Mouse (Mus musculus): ENCODE results near the gene Paqr9. TPM values are rescaled to one million over a fixed set of nuclear protein-coding genes. Genes with fewer than 3 reads are reported as not detected.

Paqr9 gene
- polyA plus RNA-seq (2012; rRNA removed): 0.33 and 0.38 TPM in 2 replicates
- 0.08 and 0.12 TPM in 2 replicates for polyA plus RNA-seq (2014; fragmentation: Nextera tagmentation; extraction: Ambion mirVana)

DNA sequence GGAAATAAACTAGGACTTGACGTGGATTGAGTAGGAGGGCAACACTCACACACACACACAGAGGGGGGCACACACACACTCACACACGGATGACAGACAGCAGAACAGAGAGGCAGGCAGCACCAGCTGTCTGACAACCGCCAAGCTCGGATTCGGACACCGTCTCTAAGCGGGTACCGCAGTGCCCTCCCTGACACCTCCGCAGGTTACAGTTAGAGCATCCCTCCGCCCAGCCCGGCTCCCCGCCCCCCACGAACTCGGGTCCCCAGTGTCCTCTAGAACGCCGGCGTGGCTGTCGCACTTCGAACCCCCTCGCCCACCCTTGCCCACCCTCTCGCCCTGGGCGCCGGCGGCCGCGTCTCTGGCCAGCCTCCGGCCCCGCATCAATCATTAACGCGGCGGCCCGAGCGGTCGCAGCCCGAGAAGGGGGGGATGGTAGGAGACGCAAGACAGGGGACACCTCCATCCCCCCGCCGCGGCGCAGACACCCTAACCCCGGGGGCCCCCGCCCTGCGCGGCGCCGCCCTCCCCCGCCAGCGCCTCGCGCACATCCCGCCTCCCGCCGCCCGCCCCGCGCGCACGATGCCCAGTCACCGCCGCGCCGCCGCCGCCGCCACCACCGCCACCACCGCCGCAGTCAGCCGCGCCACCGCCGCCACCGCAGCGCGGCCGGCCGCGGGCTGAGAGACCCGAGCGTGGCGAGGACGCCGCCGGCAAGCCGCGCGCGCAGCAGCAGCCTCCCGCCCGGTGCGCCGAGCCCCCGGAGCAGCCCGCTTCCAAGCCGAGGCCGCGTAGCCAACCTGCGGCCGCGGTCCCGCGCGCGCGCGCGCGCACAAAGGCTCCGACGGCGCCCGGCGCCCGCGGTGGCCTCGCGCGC, at the start of gene Paqr9:
Gene Paqr9 (plus strand): TSS at position 599 of the 877 bp plus-strand sequence.
- H3K4me2 ChIP-seq (replicated peaks; ENCODE audit: low read depth, low read length, severe bottlenecking): peak within 1 kb of the TSS; percentile 95
- no peak for DNase-seq (ENCODE audit: low spot score)
- no peaks in the 10 kb centered on the region for H3K36me3 ChIP-seq (ENCODE audit: control insufficient read depth, insufficient read depth, low read length)
- peak within 1 kb of the TSS; percentile 58 for H3K9ac ChIP-seq (ENCODE audit: low read depth, low read length, severe bottlenecking)
- H3K27ac ChIP-seq (replicated peaks; ENCODE audit: low read depth, low read length): no peak within 1 kb of the TSS
- no peak for TF ChIP-seq POLR2A (IDR thresholded peaks at IDR 0.05; ENCODE audit: borderline replicate concordance, extremely low read depth, insufficient read depth, insufficient read length)
- H3K4me3 ChIP-seq (replicated peaks; ENCODE audit: low read length): peak within 1 kb of the TSS; percentile 54
- H3K4me1 ChIP-seq (ENCODE audit: control insufficient read depth, insufficient read depth, low read length): peaks cover 6% of the 10 kb centered on the region; the same call in 1 of the 2 replicates
- WGBS: under 1% methylated on average over 23 of the region's 118 CpGs
- peaks cover 46% of the 10 kb centered on the region for H3K27me3 ChIP-seq (ENCODE audit: control insufficient read depth, insufficient read depth, low read length)
- ATAC-seq (ENCODE audit: low FRiP score, low read depth): peak; percentile 28; the same call in 1 of the 2 replicates
- H3K9me3 ChIP-seq (ENCODE audit: control insufficient read depth, low read length): no peaks in the 10 kb centered on the region

DNA sequence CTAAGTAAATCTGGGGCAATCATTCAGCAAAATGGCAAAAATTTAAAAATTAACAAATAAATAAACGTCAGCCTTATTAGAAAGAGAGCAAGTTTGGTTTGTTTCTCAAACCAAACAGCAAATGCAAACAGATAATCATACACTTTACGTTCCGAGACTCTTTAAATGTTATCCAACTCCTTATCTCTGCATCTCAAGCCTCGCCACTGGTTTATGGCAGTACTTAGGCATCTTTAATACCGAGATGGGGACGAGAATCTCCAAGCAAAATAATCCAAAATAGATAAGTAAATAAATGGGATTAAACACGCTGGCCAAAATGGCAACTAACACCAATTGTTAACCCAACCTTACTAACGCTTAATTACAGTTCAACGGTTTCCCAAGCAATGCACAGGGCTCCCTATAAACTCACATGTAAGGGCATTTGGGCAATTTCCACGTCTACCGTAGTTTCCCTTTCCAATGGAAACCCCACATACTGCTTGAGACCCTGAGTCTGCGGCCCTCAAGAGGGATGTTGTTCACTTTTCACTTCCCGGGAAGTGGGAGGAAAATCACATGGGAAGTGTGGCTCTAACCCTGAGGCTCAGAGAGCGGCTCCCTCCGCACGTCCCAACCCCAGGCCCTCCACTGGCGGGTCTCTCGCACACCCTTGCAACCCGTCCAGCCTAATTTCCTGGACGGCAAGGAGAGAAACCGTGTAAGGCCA, 48.6 kb upstream of the Paqr9 start:
- Histone ChIP-seq H3K27ac (replicated peaks; ENCODE audit: low read depth, low read length) (peak overlapping the region; percentile 81; the same call in 1 of the 2 replicates), H3K27me3 (ENCODE audit: control insufficient read depth, insufficient read depth, low read length) (no peaks in the 10 kb centered on the region), H3K4me1 (ENCODE audit: control insufficient read depth, insufficient read depth, low read length) (peaks cover 13% of the 10 kb centered on the region), H3K4me3 (replicated peaks; ENCODE audit: low read length) (peak overlapping the region; percentile 98), H3K9ac (ENCODE audit: low read depth, low read length, severe bottlenecking) (peak overlapping the region; percentile 94), H3K4me2 (replicated peaks; ENCODE audit: low read depth, low read length, severe bottlenecking) (peak overlapping the region; percentile 73), H3K9me3 (ENCODE audit: control insufficient read depth, low read length) (no peaks in the 10 kb centered on the region), H3K36me3 (ENCODE audit: control insufficient read depth, insufficient read depth, low read length) (no peaks in the 10 kb centered on the region)
- no peak; the same call in 1 of the 2 replicates for ATAC-seq (ENCODE audit: low FRiP score, low read depth)
- DNase-seq (ENCODE audit: low spot score): no peak
- TF ChIP-seq POLR2A (IDR thresholded peaks at IDR 0.05; ENCODE audit: borderline replicate concordance, extremely low read depth, insufficient read depth, insufficient read length): no peak
- WGBS: 5% methylated on average over 21 of the region's 21 CpGs

DNA sequence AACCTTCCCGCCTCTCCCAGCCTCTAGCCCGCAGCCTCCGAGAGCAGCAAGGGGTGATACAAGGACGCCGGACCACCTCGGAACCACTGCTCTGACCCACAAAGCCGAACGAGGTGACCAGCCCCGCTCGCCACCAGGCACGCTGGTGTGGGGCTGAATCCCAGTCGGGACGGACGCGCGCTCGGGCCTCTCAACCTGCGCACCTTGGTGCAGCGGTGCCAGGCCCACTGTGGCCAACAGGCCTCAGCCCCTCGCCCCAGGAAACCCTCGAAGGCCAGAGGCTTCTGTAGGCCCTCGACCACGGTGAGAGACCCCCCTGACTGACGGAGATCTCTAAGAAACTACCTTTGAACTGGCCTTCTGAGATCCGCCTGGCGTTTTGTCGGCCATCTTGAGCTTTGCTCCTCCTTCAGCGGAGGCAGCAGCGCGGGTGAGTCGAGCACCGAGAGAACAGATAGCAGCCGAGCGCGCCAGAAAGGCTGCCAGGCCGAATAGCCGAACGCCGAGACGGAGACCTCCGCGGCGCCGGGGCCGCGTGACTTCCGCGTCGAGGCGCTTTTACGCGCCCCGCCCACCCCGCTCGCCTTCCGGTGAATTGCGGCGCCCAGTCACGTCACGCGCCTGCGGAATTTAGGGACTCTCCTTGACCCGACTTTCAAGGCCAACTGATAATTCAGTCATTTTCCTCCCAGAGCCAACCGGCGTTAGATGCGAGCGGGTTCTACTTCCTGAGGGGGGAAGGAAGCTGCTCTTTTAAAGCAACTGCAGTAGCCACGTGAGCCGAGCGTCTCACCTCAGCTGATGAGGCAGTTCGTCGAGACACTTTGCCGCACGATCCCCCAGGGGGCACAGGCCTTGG, 47.8 kb upstream of the Paqr9 start, which contains the start of gene U2surp:
Gene U2surp (minus strand): TSS at position 525 of the 859 bp plus-strand sequence.
- WGBS: under 1% methylated on average over 64 of the region's 74 CpGs

DNA sequence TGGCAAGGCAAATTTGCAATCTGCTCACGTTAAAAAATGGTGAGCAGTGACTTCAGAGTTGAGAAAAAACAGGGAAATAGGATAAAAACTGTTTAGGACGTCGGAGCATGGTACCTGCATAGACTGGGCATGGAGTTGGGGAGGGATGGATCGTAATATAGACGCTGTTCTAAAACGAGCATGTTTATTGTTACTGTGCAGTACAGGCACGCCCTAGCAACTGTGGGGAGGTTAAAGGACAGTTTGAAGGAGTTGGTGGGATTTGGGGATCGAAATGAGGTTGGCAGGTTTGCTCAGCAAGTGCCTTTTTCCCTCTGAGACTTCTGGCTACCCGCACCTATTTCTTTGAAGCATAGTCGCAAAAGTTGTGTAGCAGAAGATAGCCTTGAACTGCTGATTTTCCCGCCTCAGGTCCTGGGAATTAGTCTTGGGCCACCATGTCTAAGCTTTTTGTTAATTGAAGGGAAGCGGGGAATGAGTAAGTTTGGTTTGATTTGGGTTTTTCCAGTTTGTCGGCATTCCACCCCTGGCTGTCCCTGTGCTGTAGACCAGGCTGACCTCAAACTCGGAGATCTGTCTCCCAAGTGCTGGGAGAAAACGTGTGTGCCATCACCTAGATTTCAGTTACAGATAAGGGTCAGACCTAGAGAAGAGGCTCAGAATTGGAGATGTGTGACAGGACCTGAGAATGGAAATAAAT, 47.0 kb upstream of the Paqr9 start:
- Histone ChIP-seq H3K36me3 (ENCODE audit: control insufficient read depth, insufficient read depth, low read length) (no peaks in the 10 kb centered on the region), H3K4me1 (ENCODE audit: control insufficient read depth, insufficient read depth, low read length) (peaks cover 13% of the 10 kb centered on the region), H3K27ac (replicated peaks; ENCODE audit: low read depth, low read length) (peak overlapping the region; percentile 81), H3K27me3 (ENCODE audit: control insufficient read depth, insufficient read depth, low read length) (no peaks in the 10 kb centered on the region), H3K4me2 (replicated peaks; ENCODE audit: low read depth, low read length, severe bottlenecking) (peak overlapping the region; percentile 85), H3K9me3 (ENCODE audit: control insufficient read depth, low read length) (no peaks in the 10 kb centered on the region), H3K4me3 (replicated peaks; ENCODE audit: low read length) (peak overlapping the region; percentile 98), H3K9ac (ENCODE audit: low read depth, low read length, severe bottlenecking) (peak overlapping the region; percentile 94)
- ATAC-seq (ENCODE audit: low FRiP score, low read depth) (0 out of 2 replicates have a peak, but pooled peaks have one; percentile 16), DNase-seq (ENCODE audit: low spot score) (no peak)
- 20% methylated on average over 15 of the region's 15 CpGs for WGBS
- no peak for TF ChIP-seq POLR2A (IDR thresholded peaks at IDR 0.05; ENCODE audit: borderline replicate concordance, extremely low read depth, insufficient read depth, insufficient read length)

More for the DNA sequence above, 47.8 kb upstream of the Paqr9 start, which contains the start of gene U2surp:
- peak within 1 kb of the TSS; percentile 85 for H3K4me2 ChIP-seq (replicated peaks; ENCODE audit: low read depth, low read length, severe bottlenecking)
- no peaks in the 10 kb centered on the region for H3K9me3 ChIP-seq (ENCODE audit: control insufficient read depth, low read length)
- peaks cover 13% of the 10 kb centered on the region for H3K4me1 ChIP-seq (ENCODE audit: control insufficient read depth, insufficient read depth, low read length)
- H3K27me3 ChIP-seq (ENCODE audit: control insufficient read depth, insufficient read depth, low read length): no peaks in the 10 kb centered on the region
- H3K27ac ChIP-seq (replicated peaks; ENCODE audit: low read depth, low read length): peak within 1 kb of the TSS; percentile 81
- peak within 1 kb of the TSS; percentile 98 for H3K4me3 ChIP-seq (replicated peaks; ENCODE audit: low read length)
- H3K36me3 ChIP-seq (ENCODE audit: control insufficient read depth, insufficient read depth, low read length): no peaks in the 10 kb centered on the region
- DNase-seq (ENCODE audit: low spot score) (peak; percentile 96), ATAC-seq (ENCODE audit: low FRiP score, low read depth) (peak; percentile 97)
- peak within 1 kb of the TSS; percentile 94 for H3K9ac ChIP-seq (ENCODE audit: low read depth, low read length, severe bottlenecking)
- peak; percentile 41; the same call in 1 of the 2 replicates for TF ChIP-seq POLR2A (IDR thresholded peaks at IDR 0.05; ENCODE audit: borderline replicate concordance, extremely low read depth, insufficient read depth, insufficient read length)
